Mouse (Mus musculus): Measurements from ENCODE around the gene Mon2. TPM values are rescaled to one million over a fixed set of nuclear protein-coding genes. Genes with fewer than 3 reads are reported as not detected.
A peak's percentile ranks its signal among the peaks of the same experiment; 100 is the strongest.

Gene Mon2
- total RNA-seq, 1 experiment = 38.4 TPM

GRCm38 (mm10) chr10:122989916-122990315 lies 86.4 kb downstream of the Mon2 start:
- Histone ChIP-seq H3K27ac (ENCODE audit: insufficient read depth, low read depth, low read length, poor library complexity, severe bottlenecking) (no peak overlapping the region), H3K4me3 (ENCODE audit: insufficient read depth in 1 of 2, low read depth in 1 of 2, low read length in 2 of 2, poor library complexity in 1 of 2, severe bottlenecking in 1 of 2) (no peak overlapping the region), H3K4me1 (ENCODE audit: control insufficient read depth in 2 of 2, insufficient read depth in 2 of 2, low read length in 2 of 2, poor library complexity in 1 of 2) (peaks cover 5% of the 10 kb centered on the region in 2 experiments), H3K36me3 (ENCODE audit: control insufficient read depth, insufficient read depth, low read length, poor library complexity, severe bottlenecking) (peaks cover 8% of the 10 kb centered on the region; the same call in 1 of the 2 replicates), H3K9ac (ENCODE audit: insufficient read depth, low read depth, low read length, poor library complexity, severe bottlenecking) (no peak overlapping the region), H3K9me3 (ENCODE audit: control insufficient read depth, insufficient read depth, low read depth, low read length) (no peaks in the 10 kb centered on the region)
- TF ChIP-seq ZNF384 (IDR thresholded peaks at IDR 0.05; ENCODE audit: low read depth, low read length) (no peak), MAFK (IDR thresholded peaks at IDR 0.05; ENCODE audit: insufficient read depth, low read depth, low read length) (no peak), HCFC1 (IDR thresholded peaks at IDR 0.05; ENCODE audit: borderline replicate concordance, insufficient read depth, low read length) (no peak)
- no peak for DNase-seq (ENCODE audit: low read depth, low spot score)
- in situ Hi-C loops (cut with MboI; ENCODE audit: low sequenced_read_pairs in 2 of 2, unreplicated experiment in 2 of 2) = no loop called here

GRCm38 (mm10) chr10:122988372-122988771 lies 87.9 kb downstream of the Mon2 start:
- Histone ChIP-seq H3K36me3 (ENCODE audit: control insufficient read depth, insufficient read depth, low read length, poor library complexity, severe bottlenecking) (peaks cover 3% of the 10 kb centered on the region; the same call in 1 of the 2 replicates), H3K4me1 (ENCODE audit: control insufficient read depth in 2 of 2, insufficient read depth in 2 of 2, low read length in 2 of 2, poor library complexity in 1 of 2) (peaks cover 5% of the 10 kb centered on the region in 2 experiments), H3K9ac (ENCODE audit: insufficient read depth, low read depth, low read length, poor library complexity, severe bottlenecking) (no peak overlapping the region), H3K9me3 (ENCODE audit: control insufficient read depth, insufficient read depth, low read depth, low read length) (no peaks in the 10 kb centered on the region), H3K4me3 (ENCODE audit: insufficient read depth in 1 of 2, low read depth in 1 of 2, low read length in 2 of 2, poor library complexity in 1 of 2, severe bottlenecking in 1 of 2) (no peak overlapping the region), H3K27ac (ENCODE audit: insufficient read depth, low read depth, low read length, poor library complexity, severe bottlenecking) (no peak overlapping the region)
- no peak for DNase-seq (ENCODE audit: low read depth, low spot score)
- in situ Hi-C loops (cut with MboI; ENCODE audit: low sequenced_read_pairs in 2 of 2, unreplicated experiment in 2 of 2) = no loop called here
- TF ChIP-seq ZC3H11A (IDR thresholded peaks at IDR 0.05; ENCODE audit: borderline replicate concordance, low read depth, low read length) (no peak), ZNF384 (IDR thresholded peaks at IDR 0.05; ENCODE audit: low read depth, low read length) (no peak)

GRCm38 (mm10) chr10:122987671-122988128 lies 88.6 kb downstream of the Mon2 start:
- peak; percentile 47 for DNase-seq (ENCODE audit: low read depth, low spot score)
- in situ Hi-C loops (cut with MboI; ENCODE audit: low sequenced_read_pairs in 2 of 2, unreplicated experiment in 2 of 2) = no loop called here
- Histone ChIP-seq H3K36me3 (ENCODE audit: control insufficient read depth, insufficient read depth, low read length, poor library complexity, severe bottlenecking) (peaks cover 3% of the 10 kb centered on the region; the same call in 1 of the 2 replicates), H3K9ac (ENCODE audit: insufficient read depth, low read depth, low read length, poor library complexity, severe bottlenecking) (peak overlapping the region; percentile 53; the same call in 1 of the 2 replicates), H3K4me1 (ENCODE audit: control insufficient read depth in 2 of 2, insufficient read depth in 2 of 2, low read length in 2 of 2, poor library complexity in 1 of 2) (peaks cover 5 to 9% of the 10 kb centered on the region in 2 experiments), H3K27ac (ENCODE audit: insufficient read depth, low read depth, low read length, poor library complexity, severe bottlenecking) (no peak overlapping the region), H3K4me3 (ENCODE audit: insufficient read depth in 1 of 2, low read depth in 1 of 2, low read length in 2 of 2, poor library complexity in 1 of 2, severe bottlenecking in 1 of 2) (0 out of 4 replicates have a peak overlapping the region, but pooled peaks of 1 of the 2 experiments have one; percentile 5), H3K9me3 (ENCODE audit: control insufficient read depth, insufficient read depth, low read depth, low read length) (no peaks in the 10 kb centered on the region)
- no peak for TF ChIP-seq ZC3H11A (IDR thresholded peaks at IDR 0.05; ENCODE audit: borderline replicate concordance, low read depth, low read length)
- no peak for TF ChIP-seq ZNF384 (IDR thresholded peaks at IDR 0.05; ENCODE audit: low read depth, low read length)
- no peak for TF ChIP-seq MAFK (IDR thresholded peaks at IDR 0.05; ENCODE audit: insufficient read depth, low read depth, low read length)
- TF ChIP-seq HCFC1 (IDR thresholded peaks at IDR 0.05; ENCODE audit: borderline replicate concordance, insufficient read depth, low read length) = no peak
- TF ChIP-seq CHD2 (IDR thresholded peaks at IDR 0.05; ENCODE audit: low read depth, low read length) = no peak

DNA sequence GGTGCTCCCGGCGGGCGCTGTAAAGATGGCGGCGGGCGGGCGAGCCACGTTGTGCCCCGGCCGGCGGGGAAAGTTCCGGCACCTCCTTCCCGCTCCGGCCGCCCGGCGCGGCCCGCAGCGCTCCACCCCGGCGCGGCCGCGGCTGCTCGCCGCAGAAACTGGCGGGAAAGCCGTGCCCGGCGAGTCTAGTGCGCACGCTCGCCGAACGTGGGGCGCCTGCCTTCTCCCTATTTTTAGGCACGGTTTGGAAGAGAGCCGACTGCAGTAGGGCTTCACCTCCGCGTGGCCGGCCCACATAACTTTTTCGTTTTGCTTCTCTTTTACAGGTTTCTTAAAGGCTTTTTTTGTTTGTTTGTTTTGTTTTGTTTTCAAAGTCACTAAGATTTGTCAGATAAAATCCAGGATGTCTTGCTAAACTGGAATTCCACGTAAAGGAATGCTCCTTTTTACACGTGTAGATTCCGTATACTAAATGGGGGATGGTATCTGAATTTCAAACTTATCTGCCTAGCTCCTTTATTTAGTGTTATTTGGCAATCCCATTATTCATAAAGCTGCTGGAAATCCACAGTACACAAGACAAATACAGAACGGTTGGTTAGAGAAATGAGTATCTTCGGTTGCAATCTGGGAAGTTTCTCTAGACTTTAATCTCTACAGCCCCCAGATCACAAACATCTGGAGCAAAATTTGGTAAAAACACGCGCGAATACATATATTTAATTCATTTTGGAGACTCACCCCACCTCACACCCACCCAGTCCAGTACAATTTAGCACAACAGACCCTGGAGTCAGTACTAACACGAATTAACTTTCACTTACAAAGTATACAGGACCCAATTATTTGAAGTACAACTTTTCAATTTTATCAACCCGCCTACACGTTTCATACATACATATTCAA lies 89.7 kb downstream of the Mon2 start:
- Histone ChIP-seq H3K4me1 (ENCODE audit: control insufficient read depth in 2 of 2, insufficient read depth in 2 of 2, low read length in 2 of 2, poor library complexity in 1 of 2) (peaks cover 5 to 9% of the 10 kb centered on the region in 2 experiments), H3K9ac (ENCODE audit: insufficient read depth, low read depth, low read length, poor library complexity, severe bottlenecking) (peak overlapping the region; percentile 91), H3K4me3 (ENCODE audit: insufficient read depth in 1 of 2, low read depth in 1 of 2, low read length in 2 of 2, poor library complexity in 1 of 2, severe bottlenecking in 1 of 2) (peak overlapping the region; percentile 68 to 76), H3K9me3 (ENCODE audit: control insufficient read depth, insufficient read depth, low read depth, low read length) (no peaks in the 10 kb centered on the region), H3K27ac (ENCODE audit: insufficient read depth, low read depth, low read length, poor library complexity, severe bottlenecking) (peak overlapping the region; percentile 99), H3K36me3 (ENCODE audit: control insufficient read depth, insufficient read depth, low read length, poor library complexity, severe bottlenecking) (peaks cover 2% of the 10 kb centered on the region; the same call in 1 of the 2 replicates)
- in situ Hi-C loops (cut with MboI; ENCODE audit: low sequenced_read_pairs in 2 of 2, unreplicated experiment in 2 of 2) = no loop called here
- DNase-seq (ENCODE audit: low read depth, low spot score) = no peak
- TF ChIP-seq MAFK (IDR thresholded peaks at IDR 0.05; ENCODE audit: insufficient read depth, low read depth, low read length) (no peak), ZC3H11A (IDR thresholded peaks at IDR 0.05; ENCODE audit: borderline replicate concordance, low read depth, low read length) (no peak), CHD2 (IDR thresholded peaks at IDR 0.05; ENCODE audit: low read depth, low read length) (0 out of 2 replicates have a peak, but pooled peaks have one; percentile 21), HCFC1 (IDR thresholded peaks at IDR 0.05; ENCODE audit: borderline replicate concordance, insufficient read depth, low read length) (no peak), ZNF384 (IDR thresholded peaks at IDR 0.05; ENCODE audit: low read depth, low read length) (no peak)

Measured in ES-E14 (cell line).